Mouse (Mus musculus): ENCODE data around the gene Slc5a3. TPM values are rescaled to one million over a fixed set of nuclear protein-coding genes. Genes with fewer than 3 reads are reported as not detected.

The Slc5a3 gene
- total RNA-seq, 4 experiments from 2014 or later: 31.7 to 52.8 (median 41.2) TPM

GRCm38 (mm10) chr16:92120899-92121531, 62.9 kb downstream of the Slc5a3 start:
- peak in 1 of 2 experiments; percentile 31 for DNase-seq (ENCODE audit: low spot score in 2 of 2)

- DNase-seq (ENCODE audit: low spot score in 2 of 2): no peak
Observed at GRCm38 (mm10) chr16:92127226-92127625, 69.1 kb downstream of the Slc5a3 start.

GRCm38 (mm10) chr16:92127666-92128065, 69.5 kb downstream of the Slc5a3 start:
- DNase-seq (ENCODE audit: low spot score in 2 of 2): no peak

- no peak for DNase-seq (ENCODE audit: low spot score in 2 of 2)
Observed at GRCm38 (mm10) chr16:92129843-92130242, 71.7 kb downstream of the Slc5a3 start.

- no peak for DNase-seq (ENCODE audit: low spot score in 2 of 2)
Observed at GRCm38 (mm10) chr16:92132511-92132910, 74.4 kb downstream of the Slc5a3 start.

GRCm38 (mm10) chr16:92134148-92134764, 76.1 kb downstream of the Slc5a3 start:
- no peak for DNase-seq (ENCODE audit: low spot score in 2 of 2)

GRCm38 (mm10) chr16:92136275-92136674, 78.2 kb downstream of the Slc5a3 start:
- no peak for DNase-seq (ENCODE audit: low spot score in 2 of 2)

Other genes starting within 250 kb of the Slc5a3 start
- gene Mrps6, start 52 bp upstream of the Slc5a3 start, total RNA-seq (2022): 10 to 100 TPM; 57.8 to 62.6 (median 60.6) TPM
- gene Gm49711, start within 50 bp of the Slc5a3 start, total RNA-seq (2022): under 1 TPM in 1 of 4 experiments, not detected in 3; 0.39 TPM
- gene Kcne2, start 234.1 kb downstream of the Slc5a3 start, total RNA-seq (2022): 1 to 10 TPM in 2 of 4 experiments, not detected in 2; 1.2 to 1.5 TPM
- 10 to 100 TPM; 16.8 to 27.3 (median 21.0) TPM for gene Smim11, start 243.0 kb downstream of the Slc5a3 start, total RNA-seq (2022)